Mouse (Mus musculus): ENCODE data around the gene Brox. TPM values are rescaled to one million over a fixed set of nuclear protein-coding genes. Genes with fewer than 3 reads are reported as not detected.

Brox gene
- total RNA-seq, 1 experiment: 34.1 TPM

DNA sequence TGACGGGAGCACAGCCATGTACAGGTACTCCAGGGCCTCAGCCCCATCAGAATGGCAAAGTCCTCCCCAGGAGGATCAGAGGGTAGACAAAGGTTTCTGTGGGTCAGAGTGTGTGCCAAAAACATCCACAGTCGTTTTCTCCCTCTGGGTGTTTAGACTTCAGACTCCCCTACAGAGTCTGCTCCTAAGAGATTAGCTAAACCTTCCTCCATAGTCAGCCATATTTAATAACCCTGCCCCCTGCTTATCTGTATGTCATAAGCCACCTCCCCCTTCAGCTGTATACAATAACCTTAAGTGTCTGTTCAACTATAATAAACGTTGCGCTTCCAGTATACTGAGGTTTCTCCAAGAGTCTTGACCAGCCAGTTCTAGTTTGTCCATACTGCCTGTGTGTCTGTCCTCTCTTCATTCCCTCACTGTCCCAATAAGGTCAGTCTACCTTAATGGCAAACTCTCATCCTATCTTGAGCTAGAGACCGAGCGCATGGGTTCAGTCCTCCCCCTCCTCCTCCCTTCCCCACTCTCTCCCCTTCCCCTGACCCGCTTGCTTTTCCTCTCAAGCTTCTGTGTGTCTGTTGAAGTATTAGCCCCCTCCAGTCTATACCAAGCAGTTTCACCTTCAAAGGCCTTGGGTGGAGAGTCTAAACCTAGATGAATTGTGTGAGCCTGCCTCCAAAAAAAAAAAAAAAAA lies 63.9 kb downstream of the Brox start:
- no peaks in the 10 kb centered on the region for H3K36me3 ChIP-seq (ENCODE audit: control insufficient read depth, insufficient read depth, low read length, poor library complexity, severe bottlenecking)
- TF ChIP-seq ZNF384 (IDR thresholded peaks at IDR 0.05; ENCODE audit: low read depth, low read length): no peak
- TF ChIP-seq HCFC1 (IDR thresholded peaks at IDR 0.05; ENCODE audit: borderline replicate concordance, insufficient read depth, low read length): no peak
- no peak for TF ChIP-seq MAFK (IDR thresholded peaks at IDR 0.05; ENCODE audit: insufficient read depth, low read depth, low read length)
- TF ChIP-seq CHD2 (IDR thresholded peaks at IDR 0.05; ENCODE audit: low read depth, low read length): no peak
- no peak for TF ChIP-seq ZC3H11A (IDR thresholded peaks at IDR 0.05; ENCODE audit: borderline replicate concordance, low read depth, low read length)
- H3K27ac ChIP-seq (ENCODE audit: insufficient read depth, low read depth, low read length, poor library complexity, severe bottlenecking): no peak overlapping the region
- no peak overlapping the region for H3K9ac ChIP-seq (ENCODE audit: insufficient read depth, low read depth, low read length, poor library complexity, severe bottlenecking)
- in situ Hi-C loops (cut with MboI; ENCODE audit: low sequenced_read_pairs in 2 of 2, unreplicated experiment in 2 of 2): no loop called here
- no peak overlapping the region for H3K4me3 ChIP-seq (ENCODE audit: insufficient read depth in 1 of 2, low read depth in 1 of 2, low read length in 2 of 2, poor library complexity in 1 of 2, severe bottlenecking in 1 of 2)
- H3K4me1 ChIP-seq (ENCODE audit: control insufficient read depth in 2 of 2, insufficient read depth in 2 of 2, low read length in 2 of 2, poor library complexity in 1 of 2): peaks cover 0 to 3% of the 10 kb centered on the region in 2 experiments; a peak in 1 of 4 replicates
- DNase-seq (ENCODE audit: low read depth, low spot score): no peak
- no peaks in the 10 kb centered on the region for H3K9me3 ChIP-seq (ENCODE audit: control insufficient read depth, insufficient read depth, low read depth, low read length)

DNA sequence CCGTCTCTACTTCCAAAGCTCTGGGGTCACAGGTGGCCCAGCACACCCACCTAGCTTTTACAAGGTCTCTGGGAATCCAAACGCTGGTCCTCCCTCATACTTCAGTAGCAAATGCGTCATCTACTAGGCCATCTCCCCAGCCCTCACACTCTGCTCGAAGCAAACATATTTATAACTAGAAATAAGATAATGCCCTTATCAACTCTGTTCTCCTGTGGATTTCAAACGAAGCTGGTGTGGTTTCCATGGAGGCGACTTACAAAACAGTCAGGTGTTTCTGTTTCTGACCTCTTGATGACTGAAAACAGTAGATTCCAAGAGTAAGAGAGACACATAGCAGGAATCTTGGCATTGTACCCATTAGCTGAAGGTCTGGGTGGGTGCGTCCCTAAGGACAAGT lies 69.6 kb downstream of the Brox start:
- in situ Hi-C loops (cut with MboI; ENCODE audit: low sequenced_read_pairs in 2 of 2, unreplicated experiment in 2 of 2): no loop called here
- no peaks in the 10 kb centered on the region for H3K36me3 ChIP-seq (ENCODE audit: control insufficient read depth, insufficient read depth, low read length, poor library complexity, severe bottlenecking)
- TF ChIP-seq CHD2 (IDR thresholded peaks at IDR 0.05; ENCODE audit: low read depth, low read length): no peak
- no peak for TF ChIP-seq MAFK (IDR thresholded peaks at IDR 0.05; ENCODE audit: insufficient read depth, low read depth, low read length)
- no peak for TF ChIP-seq ZNF384 (IDR thresholded peaks at IDR 0.05; ENCODE audit: low read depth, low read length)
- no peak for TF ChIP-seq ZC3H11A (IDR thresholded peaks at IDR 0.05; ENCODE audit: borderline replicate concordance, low read depth, low read length)
- TF ChIP-seq HCFC1 (IDR thresholded peaks at IDR 0.05; ENCODE audit: borderline replicate concordance, insufficient read depth, low read length): no peak
- H3K4me1 ChIP-seq (ENCODE audit: control insufficient read depth in 2 of 2, insufficient read depth in 2 of 2, low read length in 2 of 2, poor library complexity in 1 of 2): peaks cover 0 to 3% of the 10 kb centered on the region in 2 experiments; a peak in 1 of 4 replicates
- H3K9me3 ChIP-seq (ENCODE audit: control insufficient read depth, insufficient read depth, low read depth, low read length): no peaks in the 10 kb centered on the region
- no peak overlapping the region for H3K4me3 ChIP-seq (ENCODE audit: insufficient read depth in 1 of 2, low read depth in 1 of 2, low read length in 2 of 2, poor library complexity in 1 of 2, severe bottlenecking in 1 of 2)
- no peak overlapping the region for H3K9ac ChIP-seq (ENCODE audit: insufficient read depth, low read depth, low read length, poor library complexity, severe bottlenecking)
- no peak overlapping the region for H3K27ac ChIP-seq (ENCODE audit: insufficient read depth, low read depth, low read length, poor library complexity, severe bottlenecking)
- DNase-seq (ENCODE audit: low read depth, low spot score): no peak

Other genes with a start within 250 kb of the Brox start
- gene Disp1, start 75.7 kb downstream of the Brox start, total RNA-seq (2012; rRNA removed): 11.6 and 13.5 TPM in 2 replicates
- 22.0 and 28.5 TPM in 2 replicates for gene Aida, start 679 bp downstream of the Brox start, total RNA-seq (2012; rRNA removed)
- gene Mia3, start 72.3 kb upstream of the Brox start, total RNA-seq (2012; rRNA removed): 182 and 232 TPM in 2 replicates
- gene Taf1a, start 91.7 kb upstream of the Brox start, total RNA-seq (2012; rRNA removed): 20.7 and 20.8 TPM in 2 replicates
- 0.26 and 0.40 TPM in 2 replicates for gene Hhipl2, start 120.9 kb upstream of the Brox start, total RNA-seq (2012; rRNA removed)

Measured in ES-E14 (cell line).